In the genomic region with DNA sequence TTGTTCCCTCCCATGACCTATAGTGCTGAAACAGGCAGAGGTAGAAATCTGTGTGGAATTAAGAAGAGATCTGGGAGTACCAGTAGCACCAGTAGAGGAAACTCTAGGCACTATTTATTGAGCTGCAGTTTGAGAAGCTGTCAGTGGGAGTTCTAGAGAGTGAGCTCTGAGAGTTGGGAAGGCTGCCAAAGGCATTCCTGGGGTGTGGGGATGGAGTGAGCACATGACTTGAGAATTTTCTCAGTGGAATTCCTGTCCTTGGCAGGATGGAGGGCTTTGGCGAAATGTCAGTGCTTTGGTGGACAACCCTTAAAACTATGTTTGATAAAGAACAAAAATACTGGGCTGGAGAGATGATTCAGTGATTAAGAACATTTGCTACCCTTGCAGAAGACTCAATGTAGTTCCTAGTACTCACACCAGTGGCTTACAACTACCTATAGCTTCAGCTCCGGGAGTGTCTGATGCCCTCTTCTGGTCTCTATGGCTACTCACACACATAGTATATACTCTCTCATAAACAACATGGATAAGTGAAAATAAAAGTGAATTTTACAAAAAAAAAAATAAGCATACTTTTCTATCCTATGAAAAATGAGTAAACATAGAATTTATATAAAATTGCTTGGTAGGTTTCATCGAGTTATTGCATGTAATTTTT, we compare ENCODE assay signal across 11 mouse cellular contexts. TPM values are rescaled to one million over a fixed set of nuclear protein-coding genes. Genes with fewer than 3 reads are reported as not detected.
DNase-seq lines count a peak whose midpoint lies in the region; ATAC-seq and TF ChIP-seq lines count a peak whose summit lies in the region.
"Had no signal": no experiment of that assay in that cellular context is flagged by ENCODE, and none has a peak within 500 bp of the region (broad histone marks: within the 10 kb centered on the region; RNA-seq: fewer than 3 reads in every experiment).

No protein-coding gene starts in this region.

- TF ChIP-seq POLR2A in kidney, adult 2 months (IDR thresholded peaks at IDR 0.05; ENCODE audit: low read depth, low read length) = no peak

- no peak overlapping the region for H3K9ac ChIP-seq in hindbrain, embryonic 15.5 days
- no peak overlapping the region for H3K9ac ChIP-seq in hindbrain, embryonic 11.5 days (ENCODE audit: low read depth, low read length)
- no peak overlapping the region for H3K9ac ChIP-seq in lung, embryonic 15.5 days
- H3K9ac ChIP-seq: embryonic facial prominence, embryonic 15.5 days; liver, embryonic 15.5 days had no signal

- ATAC-seq in hindbrain, embryonic 15.5 days (ENCODE audit: low FRiP score, low read depth) = no peak
- ATAC-seq in hindbrain, embryonic 11.5 days (ENCODE audit: low FRiP score) = no peak
- peak; percentile 89 for ATAC-seq in lung, embryonic 15.5 days (ENCODE audit: borderline replicate concordance, extremely low read depth, low FRiP score, low TSS enrichment)
- ATAC-seq in CD4-positive, CD25-positive, alpha-beta regulatory T cell, adult 4 months = no peak

- H3K27me3 ChIP-seq in hindbrain, embryonic 15.5 days = no peaks in the 10 kb centered on the region
- H3K27me3 ChIP-seq in hindbrain, embryonic 11.5 days (ENCODE audit: control insufficient read depth, insufficient read depth, low read length) = no peaks in the 10 kb centered on the region
- H3K27me3 ChIP-seq in kidney, adult 2 months (replicated peaks; ENCODE audit: control insufficient read depth, insufficient read depth, low read length) = no peaks in the 10 kb centered on the region
- no peaks in the 10 kb centered on the region for H3K27me3 ChIP-seq in lung, embryonic 15.5 days
- H3K27me3 ChIP-seq: embryonic facial prominence, embryonic 15.5 days; liver, embryonic 15.5 days had no signal

- no peak for TF ChIP-seq CTCF in kidney, adult 2 months (conservative IDR thresholded peaks at IDR 0.05; ENCODE audit: insufficient read depth, insufficient read length, low read depth, low read length)

- no peak overlapping the region for H3K4me3 ChIP-seq in hindbrain, embryonic 15.5 days
- H3K4me3 ChIP-seq in hindbrain, embryonic 11.5 days (ENCODE audit: low read depth, low read length) = no peak overlapping the region
- no peak overlapping the region for H3K4me3 ChIP-seq in kidney, adult 2 months (ENCODE audit: insufficient read depth, low read depth, low read length)
- no peak overlapping the region for H3K4me3 ChIP-seq in lung, embryonic 15.5 days
- H3K4me3 ChIP-seq: embryonic facial prominence, embryonic 15.5 days; liver, embryonic 15.5 days had no signal

- H3K4me2 ChIP-seq in hindbrain, embryonic 15.5 days = no peak overlapping the region
- no peak overlapping the region for H3K4me2 ChIP-seq in hindbrain, embryonic 11.5 days (replicated peaks; ENCODE audit: low read depth, low read length)
- no peak overlapping the region for H3K4me2 ChIP-seq in lung, embryonic 15.5 days
- H3K4me2 ChIP-seq: embryonic facial prominence, embryonic 15.5 days; liver, embryonic 15.5 days had no signal

- no peak for DNase-seq in hindbrain, embryonic 11.5 days (ENCODE audit: low spot score)
- DNase-seq in adipocyte (ENCODE audit: low spot score) = peak; percentile 18
- peak; percentile 28 to 29 for DNase-seq in gastrocnemius, adult 8-10 months (ENCODE audit: low spot score in 2 of 2)
- DNase-seq in kidney, adult 2 months = peak; percentile 76
- no peak for DNase-seq in B cell, adult 2 months

- no peaks in the 10 kb centered on the region for H3K9me3 ChIP-seq in hindbrain, embryonic 15.5 days
- no peaks in the 10 kb centered on the region for H3K9me3 ChIP-seq in hindbrain, embryonic 11.5 days (ENCODE audit: control insufficient read depth, low read length)
- H3K9me3 ChIP-seq in lung, embryonic 15.5 days = no peaks in the 10 kb centered on the region
- H3K9me3 ChIP-seq: embryonic facial prominence, embryonic 15.5 days; liver, embryonic 15.5 days had no signal

- WGBS in hindbrain, embryonic 15.5 days = 89% methylated on average over 3 of the region's 3 CpGs
- 87% methylated on average over 3 of the region's 3 CpGs for whole genome bisulfite sequencing in hindbrain, embryonic 11.5 days
- 64% methylated on average over 3 of the region's 3 CpGs for WGBS in kidney, adult 2 months
- 60% methylated on average over 3 of the region's 3 CpGs for WGBS in lung, embryonic 15.5 days

- H3K27ac ChIP-seq in hindbrain, embryonic 15.5 days (replicated peaks) = 0 out of 2 replicates have a peak overlapping the region, but pooled peaks have one; percentile 10
- no peak overlapping the region for H3K27ac ChIP-seq in hindbrain, embryonic 11.5 days (ENCODE audit: low read depth, low read length)
- H3K27ac ChIP-seq in kidney, adult 2 months (ENCODE audit: insufficient read depth, low read depth, low read length) = no peak overlapping the region
- no peak overlapping the region for H3K27ac ChIP-seq in lung, embryonic 15.5 days
- H3K27ac ChIP-seq: embryonic facial prominence, embryonic 15.5 days; liver, embryonic 15.5 days had no signal

- H3K4me1 ChIP-seq in hindbrain, embryonic 15.5 days (replicated peaks) = no peaks in the 10 kb centered on the region
- H3K4me1 ChIP-seq in hindbrain, embryonic 11.5 days (replicated peaks; ENCODE audit: control insufficient read depth, insufficient read depth, low read length) = no peaks in the 10 kb centered on the region
- no peaks in the 10 kb centered on the region for H3K4me1 ChIP-seq in kidney, adult 2 months (ENCODE audit: control insufficient read depth, insufficient read depth, low read length)
- peaks cover 4% of the 10 kb centered on the region for H3K4me1 ChIP-seq in lung, embryonic 15.5 days
- H3K4me1 ChIP-seq: embryonic facial prominence, embryonic 15.5 days; liver, embryonic 15.5 days had no signal

- H3K36me3 ChIP-seq in hindbrain, embryonic 15.5 days = no peaks in the 10 kb centered on the region
- H3K36me3 ChIP-seq in hindbrain, embryonic 11.5 days (ENCODE audit: control insufficient read depth, insufficient read depth, low read length) = no peaks in the 10 kb centered on the region
- H3K36me3 ChIP-seq in kidney, adult 2 months (ENCODE audit: control insufficient read depth, insufficient read depth, low read length) = no peaks in the 10 kb centered on the region
- no peaks in the 10 kb centered on the region for H3K36me3 ChIP-seq in lung, embryonic 15.5 days
- H3K36me3 ChIP-seq: embryonic facial prominence, embryonic 15.5 days; liver, embryonic 15.5 days had no signal

RNA-seq across cellular contexts. Expression of a gene that starts 20.4 kb away (rescaled TPM):
- 2.8 and 3.0 TPM in 2 replicates for polyA plus RNA-seq in hindbrain, embryonic 15.5 days (2015; fragmentation: Nextera tagmentation; extraction: Ambion mirVana)
- 1.3 and 3.4 TPM in 2 replicates for polyA plus RNA-seq in hindbrain, embryonic 11.5 days (2014; fragmentation: Nextera tagmentation; extraction: Ambion mirVana)
- under 1 TPM in 1 of 4 experiments, not detected in 3; 0.12 TPM for total RNA-seq in gastrocnemius, adult 8-10 months (2022)
- polyA plus RNA-seq in kidney, adult 2 months (2012; rRNA removed) = 0.01 and 0.03 TPM in 2 replicates
- 0.34 and 0.42 TPM in 2 replicates for polyA plus RNA-seq in lung, embryonic 15.5 days (2015; fragmentation: Nextera tagmentation; extraction: Ambion mirVana)
- polyA plus RNA-seq in CD4-positive, CD25-positive, alpha-beta regulatory T cell, adult 4 months (2017; shearing (Covaris generic)) = under 1 TPM in 1 of 2 experiments, not detected in 1; 0.13 TPM
- total RNA-seq: MEL had no signal
- polyA plus RNA-seq: liver, embryonic 15.5 days had no signal

Comparison
In these comparisons a context has a peak if more than half of its experiments do, and no peak if none do; other contexts are left out.
1. DNase-seq: peak in adipocyte (single experiment), gastrocnemius, adult 8-10 months (2 of 2) and kidney, adult 2 months (single experiment); none in hindbrain, embryonic 11.5 days (single experiment) and B cell, adult 2 months (0 of 2).